In the genomic region with DNA sequence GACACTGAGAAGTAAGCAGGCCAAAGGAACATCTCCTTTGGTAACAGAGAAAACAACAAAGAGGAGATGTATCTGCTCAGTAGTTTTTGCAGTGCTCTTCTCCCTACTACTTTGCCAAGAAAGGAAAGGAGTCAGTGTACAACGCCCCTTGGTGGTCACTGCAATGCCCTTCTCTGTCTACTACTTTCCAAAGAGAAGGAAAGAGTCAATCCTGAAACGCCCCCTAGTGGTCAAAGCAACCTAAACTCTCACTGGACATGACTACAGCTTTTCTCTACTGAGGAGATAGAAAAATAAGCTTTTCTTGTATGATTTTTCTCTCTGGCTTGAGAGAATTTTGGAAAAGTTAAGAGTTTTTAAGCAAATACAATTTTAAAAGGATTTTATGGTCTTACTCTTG, we compare ENCODE assay signal across 10 mouse cellular contexts. TPM values are rescaled to one million over a fixed set of nuclear protein-coding genes. Genes with fewer than 3 reads are reported as not detected.
DNase-seq lines count a peak whose midpoint lies in the region; ATAC-seq and TF ChIP-seq lines count a peak whose summit lies in the region.
"Had no signal": no experiment of that assay in that cellular context is flagged by ENCODE, and none has a peak within 500 bp of the region (broad histone marks: within the 10 kb centered on the region; RNA-seq: fewer than 3 reads in every experiment).

No protein-coding gene starts in this region.

- H3K4me1 ChIP-seq in embryonic facial prominence, embryonic 10.5 days = no peaks in the 10 kb centered on the region
- H3K4me1 ChIP-seq in limb, embryonic 11.5 days (ENCODE audit: control insufficient read depth, insufficient read depth, low read length) = no peaks in the 10 kb centered on the region
- H3K4me1 ChIP-seq: limb, embryonic 13.5 days had no signal

- CTCF ChIA-PET in Patski (lab: Charles Lee) = interaction anchor here (0.7 to 1.6 kb wide), 9 partner anchors 9 to 207 kb away, joined by 3 to 6 read pairs (median 3); no protein-coding TSS in a partner anchor

- peak; percentile 49 for ATAC-seq in Patski
- no peak for ATAC-seq in limb, embryonic 11.5 days (ENCODE audit: insufficient number of reproducible peaks, low FRiP score, low TSS enrichment, low read depth)

- peak; percentile 78 for TF ChIP-seq CTCF in layer of hippocampus, adult 2 months (conservative IDR thresholded peaks at IDR 0.05)
- TF ChIP-seq CTCF in Patski (IDR thresholded peaks at IDR 0.05) = peak; percentile 78

- POLR2A ChIA-PET in Patski (lab: Charles Lee) = no interaction called here

- in situ Hi-C loops in Patski (cut with MboI; ENCODE audit: low pct_unique_long_range_greater_than_20kb) = loop anchor here (25.0 kb wide), 1 partner anchor 539 kb away; the partner anchor contains the start of gene Dynlt3

- peaks cover 5% of the 10 kb centered on the region; the same call in 1 of the 2 replicates for H3K36me3 ChIP-seq in embryonic facial prominence, embryonic 10.5 days (replicated peaks)
- no peaks in the 10 kb centered on the region for H3K36me3 ChIP-seq in limb, embryonic 11.5 days (ENCODE audit: control insufficient read depth, insufficient read depth, low read length)
- H3K36me3 ChIP-seq: limb, embryonic 13.5 days had no signal

- H3K9me3 ChIP-seq in embryonic facial prominence, embryonic 10.5 days = no peaks in the 10 kb centered on the region
- H3K9me3 ChIP-seq in limb, embryonic 11.5 days (ENCODE audit: control insufficient read depth, low read length) = no peaks in the 10 kb centered on the region
- H3K9me3 ChIP-seq: limb, embryonic 13.5 days had no signal

- no peak overlapping the region for H3K4me2 ChIP-seq in limb, embryonic 11.5 days (ENCODE audit: low read depth, severe bottlenecking)
- H3K4me2 ChIP-seq: limb, embryonic 13.5 days had no signal

- peak; percentile 8 to 69 for DNase-seq in adrenal gland, adult (ENCODE audit: inconsistent age in 2 of 2, low spot score in 1 of 2)
- no peak for DNase-seq in adrenal gland, adult 8-10 months
- peak in 1 of 2 experiments; percentile 41 for DNase-seq in layer of hippocampus, adult 2 months (ENCODE audit: low spot score in 2 of 2)
- no peak for DNase-seq in layer of hippocampus, adult 9-11 months
- peak; percentile 7 for DNase-seq in Patski (ENCODE audit: low read depth, low spot score)
- DNase-seq in embryonic facial prominence, embryonic 10.5 days (ENCODE audit: low spot score) = peak; percentile 29
- peak; percentile 30 for DNase-seq in limb, embryonic 11.5 days (ENCODE audit: low spot score)
- peak; percentile 16 to 67 for DNase-seq in spleen, postnatal 4 days (ENCODE audit: low spot score in 2 of 2)

- no peak overlapping the region for H3K27ac ChIP-seq in layer of hippocampus, adult 2 months
- H3K27ac ChIP-seq in embryonic facial prominence, embryonic 10.5 days (replicated peaks) = no peak overlapping the region
- no peak overlapping the region for H3K27ac ChIP-seq in limb, embryonic 11.5 days (replicated peaks; ENCODE audit: low read depth, low read length)
- H3K27ac ChIP-seq: limb, embryonic 13.5 days had no signal

- H3K27me3 ChIP-seq in Patski = peaks cover 9% of the 10 kb centered on the region
- no peaks in the 10 kb centered on the region for H3K27me3 ChIP-seq in embryonic facial prominence, embryonic 10.5 days (replicated peaks; ENCODE audit: low read depth, poor library complexity, severe bottlenecking)
- H3K27me3 ChIP-seq in limb, embryonic 11.5 days (ENCODE audit: control insufficient read depth, insufficient read depth, low read length) = no peaks in the 10 kb centered on the region
- H3K27me3 ChIP-seq: limb, embryonic 13.5 days had no signal

- WGBS in embryonic facial prominence, embryonic 10.5 days = 26% methylated on average over 2 of the region's 2 CpGs
- 23% methylated on average over 2 of the region's 2 CpGs for WGBS in limb, embryonic 11.5 days

- H3K9ac ChIP-seq in limb, embryonic 11.5 days (ENCODE audit: low read length) = no peak overlapping the region
- H3K9ac ChIP-seq: limb, embryonic 13.5 days had no signal

- H3K4me3 ChIP-seq in layer of hippocampus, adult 2 months = no peak overlapping the region
- no peak overlapping the region for H3K4me3 ChIP-seq in embryonic facial prominence, embryonic 10.5 days
- H3K4me3 ChIP-seq in limb, embryonic 11.5 days (ENCODE audit: low read depth, low read length) = no peak overlapping the region
- H3K4me3 ChIP-seq: limb, embryonic 13.5 days had no signal

RNA-seq across cellular contexts. Expression of gene Rpgr, which starts 15.4 kb away (rescaled TPM):
- total RNA-seq in adrenal gland, adult 8-10 months (2022) = 1 to 10 TPM; 4.8 to 9.8 (median 6.8) TPM
- total RNA-seq in layer of hippocampus, adult 2 months (2021) = 10 to 100 TPM; 17.8 to 19.3 TPM
- 16.4 TPM for polyA plus RNA-seq in Patski (2021)
- polyA plus RNA-seq in embryonic facial prominence, embryonic 10.5 days (2016; fragmentation: Nextera tagmentation; extraction: Ambion mirVana) = 24.9 and 25.6 TPM in 2 replicates
- 22.1 and 24.5 TPM in 2 replicates for polyA plus RNA-seq in limb, embryonic 11.5 days (2014; fragmentation: Nextera tagmentation; extraction: Ambion mirVana)

RNA-seq across cellular contexts. Expression of gene Otc, which starts 50.8 kb away (rescaled TPM):
- total RNA-seq in adrenal gland, adult 8-10 months (2022) = under 1 TPM in 2 of 4 experiments, not detected in 2; 0.26 to 0.27 TPM
- total RNA-seq in layer of hippocampus, adult 2 months (2021) = not detected
- polyA plus RNA-seq in Patski (2021) = not detected
- not detected in 2 replicates for polyA plus RNA-seq in embryonic facial prominence, embryonic 10.5 days (2016; fragmentation: Nextera tagmentation; extraction: Ambion mirVana)
- not detected in 2 replicates for polyA plus RNA-seq in limb, embryonic 11.5 days (2014; fragmentation: Nextera tagmentation; extraction: Ambion mirVana)
- polyA plus RNA-seq: C2C12; limb, embryonic 13.5 days had no signal

Comparison
In these comparisons a context has a peak if more than half of its experiments do, and no peak if none do; other contexts are left out.
1. DNase-seq: peak in adrenal gland, adult (2 of 2), Patski (single experiment), embryonic facial prominence, embryonic 10.5 days (single experiment), limb, embryonic 11.5 days (single experiment) and spleen, postnatal 4 days (2 of 2); none in adrenal gland, adult 8-10 months (single experiment) and layer of hippocampus, adult 9-11 months (single experiment).